Mouse (Mus musculus): Measurements from ENCODE around the gene Olfr1013.

Olfr1013 gene

DNA sequence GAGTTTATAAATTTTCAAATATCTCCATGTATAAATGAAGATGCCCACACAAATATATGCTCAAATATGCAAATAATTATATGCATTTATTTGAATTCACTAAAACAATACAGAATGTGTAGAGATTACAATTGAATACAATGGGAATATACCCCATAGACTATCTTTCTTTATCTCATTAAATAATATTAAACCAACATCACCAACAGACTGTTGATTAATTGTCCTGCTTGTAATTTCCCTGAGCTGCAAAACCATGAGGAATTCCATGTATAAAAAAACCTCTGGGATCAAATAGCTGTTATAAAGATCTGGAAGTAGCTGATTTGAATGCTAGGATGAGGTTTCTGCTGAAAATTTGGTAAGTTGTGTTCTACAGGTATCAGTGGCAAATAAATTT is at the start of gene Olfr1013:
Olfr1013 (plus strand) TSS at position 301 of the 400 bp plus-strand sequence.

DNA sequence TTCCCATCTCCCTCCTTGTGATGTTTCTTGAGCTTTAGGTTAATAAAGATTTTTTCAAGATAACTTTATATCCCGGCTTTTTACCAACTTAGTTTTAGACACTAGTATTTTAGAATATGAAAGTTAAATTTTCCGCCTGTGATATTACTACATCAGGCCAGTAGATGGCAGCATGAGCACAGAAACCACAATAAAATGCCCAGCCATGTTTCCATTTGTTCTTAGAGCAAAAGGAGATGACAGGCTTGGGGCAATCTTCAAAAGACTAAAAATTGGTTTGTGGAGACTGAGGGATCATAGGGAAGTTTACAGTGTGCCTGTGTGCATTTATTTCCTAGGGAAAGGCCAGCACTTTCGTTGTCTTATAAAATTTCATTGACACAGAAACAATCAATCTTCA is 41.1 kb upstream of the Olfr1013 start:
- WGBS, result 14% methylated on average over 3 of the region's 3 CpGs

DNA sequence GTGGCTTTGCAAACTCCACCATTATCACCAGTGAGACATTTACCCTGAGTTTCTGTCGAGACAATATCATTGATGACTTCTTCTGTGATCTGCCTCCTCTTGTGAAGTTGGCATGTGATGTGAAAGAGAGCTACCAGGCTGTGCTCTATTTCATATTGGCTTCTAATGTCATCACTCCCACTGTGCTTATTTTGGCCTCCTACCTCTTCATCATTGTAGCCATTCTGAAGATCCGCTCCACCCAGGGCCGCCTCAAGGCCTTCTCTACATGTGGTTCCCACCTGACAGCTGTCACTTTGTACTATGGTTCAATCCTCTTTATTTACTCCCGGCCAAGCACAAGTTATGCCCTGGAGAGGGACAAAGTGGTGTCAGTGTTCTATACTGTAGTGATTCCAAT is 13.1 kb upstream of the Olfr1013 start:
- WGBS, result 81% methylated on average over 4 of the region's 4 CpGs

DNA sequence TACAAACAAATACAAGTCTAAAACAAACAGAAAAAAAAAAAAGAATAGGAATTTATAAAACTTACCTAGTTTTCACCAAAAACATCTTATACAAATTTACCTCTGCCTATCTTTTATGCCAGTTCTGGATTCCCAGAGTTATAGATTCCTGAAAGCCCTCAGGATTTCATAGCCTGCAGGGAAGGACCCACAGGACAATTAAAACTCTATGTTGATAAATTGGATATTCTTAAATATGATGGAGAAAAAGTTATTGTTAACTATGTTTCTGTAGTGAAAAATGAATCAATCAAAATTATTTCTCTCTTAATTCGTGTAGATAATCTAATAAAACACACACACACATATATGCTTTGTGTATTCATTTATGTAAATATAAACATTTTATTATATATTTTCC is 4.2 kb upstream of the Olfr1013 start, which contains the start of gene Olfr1012:
Olfr1012 (minus strand) TSS at position 101 of the 400 bp plus-strand sequence.
- 73% methylated on average over 1 of the region's 1 CpGs for WGBS

DNA sequence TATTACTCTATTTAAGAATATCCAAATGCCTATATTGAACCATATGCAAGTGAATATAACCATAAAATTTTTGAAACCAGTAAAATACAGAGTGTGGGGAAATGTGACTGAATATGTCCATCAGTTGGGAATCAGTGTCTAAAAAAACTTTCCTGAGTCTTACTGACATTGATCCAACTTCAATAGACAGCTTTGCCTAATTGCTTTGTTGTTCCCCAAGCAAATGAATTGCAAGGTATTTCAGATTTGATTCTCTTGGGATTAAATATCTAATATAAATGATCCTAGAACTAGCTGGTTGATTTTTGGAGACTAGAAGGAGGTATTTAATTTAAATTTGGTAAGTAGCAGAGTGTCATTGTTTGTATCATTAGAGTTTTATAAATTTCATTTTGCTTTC is 5.5 kb downstream of the Olfr1013 start, which contains the start of gene Olfr1014:
Olfr1014 (plus strand) TSS at position 301 of the 400 bp plus-strand sequence.

DNA sequence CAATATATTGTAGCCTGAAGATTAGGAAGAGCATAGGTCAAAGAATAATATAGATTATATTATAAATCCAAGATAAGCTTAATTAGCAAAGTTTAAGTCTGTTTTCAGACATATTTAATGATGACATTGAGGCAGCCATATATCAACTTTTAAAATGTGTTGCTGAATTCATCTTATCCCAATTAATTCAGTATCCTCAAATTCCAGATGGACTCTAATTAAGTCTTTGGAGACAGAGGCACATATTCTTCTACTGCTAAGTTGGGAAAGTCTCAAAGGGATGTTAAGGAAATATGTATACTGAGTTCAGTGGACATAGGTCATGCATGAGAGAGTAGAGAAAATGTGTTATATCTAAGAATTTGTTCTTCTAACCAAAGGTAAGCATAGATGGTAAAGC is 14.8 kb downstream of the Olfr1013 start, which contains the start of gene Olfr1015:
Olfr1015 (plus strand) TSS at position 301 of the 400 bp plus-strand sequence.

DNA sequence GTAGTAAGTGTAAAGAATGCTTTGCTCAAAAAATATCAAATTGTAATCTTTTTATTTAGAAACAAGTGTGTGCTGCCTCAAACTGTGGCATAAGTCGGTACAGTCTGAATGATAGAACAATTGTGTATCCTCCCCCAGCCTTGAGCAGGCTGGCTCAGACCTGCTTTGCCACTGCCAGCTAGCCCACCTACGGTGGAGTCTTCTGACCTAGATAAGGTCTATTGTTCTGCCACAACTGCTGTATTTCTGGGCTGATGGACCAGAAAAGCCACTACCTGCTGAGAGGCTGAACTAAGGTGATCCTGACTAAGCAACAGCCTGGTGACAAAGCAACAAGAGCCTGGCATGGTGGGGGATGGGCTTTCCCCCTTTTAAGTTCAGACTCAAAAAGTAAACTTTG is 25.4 kb downstream of the Olfr1013 start:
- WGBS, result 34% methylated on average over 2 of the region's 2 CpGs

DNA sequence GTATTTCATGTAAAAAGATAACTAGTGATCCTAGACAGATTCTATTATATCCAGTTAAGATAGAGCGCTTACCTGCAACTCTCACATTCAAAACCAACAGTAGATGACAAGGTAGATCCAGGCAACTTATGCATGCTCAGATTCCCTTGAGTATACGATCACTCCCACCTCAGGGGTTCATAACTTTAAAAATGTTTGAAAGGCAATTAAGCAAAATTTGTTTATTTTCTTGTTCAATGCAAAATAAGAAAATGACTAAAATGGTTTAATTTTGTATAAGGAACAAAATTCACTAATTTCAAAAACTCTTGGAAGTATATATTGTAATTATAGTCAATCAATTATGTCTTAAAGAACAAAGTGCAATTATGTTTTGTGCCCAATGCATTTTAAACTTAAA is 35.5 kb downstream of the Olfr1013 start, which contains the start of gene Olfr1016:
Olfr1016 (minus strand) TSS at position 101 of the 400 bp plus-strand sequence.
- 92% methylated on average over 2 of the region's 2 CpGs for WGBS

DNA sequence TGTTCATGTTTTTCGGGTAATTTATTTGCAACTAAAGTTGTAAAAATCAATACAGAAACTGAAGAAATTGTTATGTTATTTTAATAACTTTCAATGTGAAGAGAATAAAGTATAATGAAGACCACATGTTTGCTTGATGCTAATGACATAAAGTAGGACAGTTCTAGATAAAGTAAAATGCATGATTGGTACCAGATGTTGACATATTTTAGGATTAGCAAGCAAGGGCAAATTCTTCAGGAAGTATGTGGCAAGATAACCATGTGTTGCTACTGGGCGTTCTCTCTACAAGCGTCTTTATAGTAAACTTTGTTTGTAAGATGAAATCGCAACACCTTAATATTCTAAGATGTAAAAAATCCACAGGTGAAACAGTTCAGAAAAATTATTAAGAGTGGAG is 37.6 kb downstream of the Olfr1013 start:
- WGBS, result 90% methylated on average over 4 of the region's 4 CpGs

DNA sequence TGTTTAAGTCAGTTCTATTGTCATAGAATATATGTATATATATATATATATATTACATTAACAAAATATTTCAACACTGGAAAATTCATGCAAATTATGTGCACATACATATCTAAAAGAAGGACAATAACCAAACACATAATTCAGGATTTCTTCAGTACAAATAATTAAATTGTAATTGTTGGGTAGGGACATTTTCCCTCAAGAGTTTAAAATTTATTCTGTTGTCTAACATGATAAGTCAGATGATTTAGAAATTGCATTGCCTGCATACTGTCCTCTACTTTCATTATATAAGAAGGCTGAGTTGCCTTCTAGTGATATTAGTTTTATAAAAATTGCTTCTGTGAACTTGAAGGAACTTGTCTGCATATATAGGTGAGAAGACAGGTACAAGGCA is 51.3 kb downstream of the Olfr1013 start, which contains the start of gene Olfr1018:
Olfr1018 (plus strand) TSS at position 301 of the 400 bp plus-strand sequence.

